Mouse (Mus musculus) liver, embryonic 14.5 days (tissue): Measurements from ENCODE around the gene Il12b. TPM values are rescaled to one million over a fixed set of nuclear protein-coding genes. Genes with fewer than 3 reads are reported as not detected.

ENCODE experiments used
- ATAC-seq: fragments of 200-750 bp; cut with Nextera tagmentation; 2 replicates; pipeline ENCODE4 v1.8.0; 2017; ENCODE audit warnings: moderate number of reproducible peaks, mild to moderate bottlenecking, moderate library complexity; ENCODE audit not compliant: insufficient read depth
- DNase-seq, 3 experiments: peaks; one replicate each; pipeline ENCODE4 v3.0.0-alpha.2; 2012 to 2013; ENCODE audit warnings: low read depth in 3 of 3, low spot score in 3 of 3
- H3K27ac ChIP-seq: fragments of 300-500 bp; sonication (generic); 2 replicates; pipeline ENCODE4 v1.5.1; 2014; ENCODE audit warnings: moderate library complexity, mild to moderate bottlenecking, control low read depth, inconsistent platforms
- H3K27me3 ChIP-seq: fragments of 300-500 bp; sonication (generic); 2 replicates; pipeline ENCODE4 v1.6.1; 2014; ENCODE audit warnings: mild to moderate bottlenecking, low read length, moderate library complexity; ENCODE audit not compliant: control insufficient read depth, insufficient read depth
- H3K36me3 ChIP-seq: fragments of 300-500 bp; sonication (generic); replicated peaks from 2 replicates; pipeline ENCODE4 v1.6.1; 2014; ENCODE audit warnings: low read depth; ENCODE audit not compliant: control insufficient read depth, insufficient read depth
- H3K4me1 ChIP-seq, 2 experiments: fragments of 200-500 bp in 1 of 2; fragments of 300-500 bp in 1 of 2; sonication (generic) in 1 of 2; replicated peaks; 2 replicates each; pipeline ENCODE4 v1.6.1; 2012 to 2014; ENCODE audit warnings: antibody characterized with exemption in 1 of 2, inconsistent platforms in 1 of 2, low read length in 1 of 2; ENCODE audit not compliant: control insufficient read depth in 2 of 2, insufficient read depth in 2 of 2
- H3K4me2 ChIP-seq: fragments of 300-500 bp; sonication (generic); 2 replicates; pipeline ENCODE4 v1.6.1; 2014; ENCODE audit warnings: low read depth, mild to moderate bottlenecking, control low read depth, moderate library complexity
- H3K4me3 ChIP-seq, 2 experiments: fragments of 200-500 bp in 1 of 2; fragments of 300-500 bp in 1 of 2; sonication (generic) in 1 of 2; 2 replicates each; pipeline ENCODE4 v1.5.1; 2012 to 2014; ENCODE audit warnings: low read depth in 2 of 2, low read length in 2 of 2, mild to moderate bottlenecking in 2 of 2, control low read depth in 1 of 2, inconsistent platforms in 1 of 2, moderate library complexity in 1 of 2; ENCODE audit not compliant: insufficient read depth in 1 of 2
- H3K9ac ChIP-seq: fragments of 300-500 bp; sonication (generic); replicated peaks from 2 replicates; pipeline ENCODE4 v1.6.1; 2014; ENCODE audit warnings: mild to moderate bottlenecking, control low read depth, moderate library complexity
- H3K9me3 ChIP-seq: fragments of 300-500 bp; sonication (generic); 2 replicates; pipeline ENCODE4 v1.6.1; 2016; ENCODE audit warnings: low read length, mixed read lengths; ENCODE audit not compliant: control insufficient read depth
- CTCF ChIP-seq: IDR thresholded peaks from 2 replicates; pipeline ENCODE4 v1.5.1; 2016; ENCODE audit warnings: antibody characterized with exemption, low read depth, control low read depth
- EP300 ChIP-seq: IDR thresholded peaks from 2 replicates; pipeline ENCODE4 v1.6.1; 2016; ENCODE audit warnings: antibody characterized with exemption, low read depth
- WGBS: fragments of 180-500 bp; shearing (Covaris S2); extraction: QIAGEN DNeasy Blood & Tissue Kit; methylation state at CpG from one replicate; pipeline ENCODE4 v1.1.7; 2014; ENCODE audit not compliant: insufficient replicate concordance; 5-methylcytosine and 5-hydroxymethylcytosine counted together
- polyA plus RNA-seq, 2 experiments: library from polyadenylated mRNA; depleted of rRNA in 1 of 2; stranded (reverse) in 1 of 2; unstranded in 1 of 2; fragments of >200 nt; fragmentation: Nextera tagmentation in 1 of 2; extraction: Ambion mirVana in 1 of 2; gene quantifications; 2 replicates each; pipeline versions ENCODE4 v1.2.1 to v1.2.3; 2012 to 2014

Gene Il12b
- polyA plus RNA-seq, 2 experiments = 0.01 TPM; not detected in 1

DNA sequence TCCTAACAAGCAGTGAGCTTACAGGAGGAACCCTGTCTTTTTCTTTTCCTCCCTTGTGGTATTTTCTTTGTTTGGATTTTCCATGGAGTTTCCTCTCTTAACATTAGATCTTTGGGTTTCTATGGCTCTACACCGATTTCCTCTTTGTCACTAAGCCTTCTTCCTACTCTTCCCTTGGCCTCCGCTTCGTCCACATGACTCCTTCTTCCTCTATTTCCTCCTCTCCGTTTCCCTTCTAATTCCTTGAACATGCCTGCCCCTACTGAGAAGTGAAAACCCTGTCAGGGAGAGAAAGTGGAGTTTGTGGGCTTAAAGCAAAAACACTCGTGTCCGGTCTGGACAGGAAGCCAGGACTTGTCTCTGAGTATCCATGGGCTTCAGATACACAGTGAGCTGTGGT, 27.0 kb upstream of the Il12b start:
- H3K9ac ChIP-seq = no peak overlapping the region
- ATAC-seq = no peak
- no peak overlapping the region for H3K27ac ChIP-seq
- H3K36me3 ChIP-seq = no peaks in the 10 kb centered on the region
- no peaks in the 10 kb centered on the region for H3K27me3 ChIP-seq
- H3K4me3 ChIP-seq = no peak overlapping the region
- H3K9me3 ChIP-seq = no peaks in the 10 kb centered on the region
- H3K4me1 ChIP-seq = no peaks in the 10 kb centered on the region
- TF ChIP-seq EP300 (no peak), CTCF (no peak)
- no peak overlapping the region for H3K4me2 ChIP-seq
- DNase-seq = no peak
- 27% methylated on average over 6 of the region's 6 CpGs for WGBS

DNA sequence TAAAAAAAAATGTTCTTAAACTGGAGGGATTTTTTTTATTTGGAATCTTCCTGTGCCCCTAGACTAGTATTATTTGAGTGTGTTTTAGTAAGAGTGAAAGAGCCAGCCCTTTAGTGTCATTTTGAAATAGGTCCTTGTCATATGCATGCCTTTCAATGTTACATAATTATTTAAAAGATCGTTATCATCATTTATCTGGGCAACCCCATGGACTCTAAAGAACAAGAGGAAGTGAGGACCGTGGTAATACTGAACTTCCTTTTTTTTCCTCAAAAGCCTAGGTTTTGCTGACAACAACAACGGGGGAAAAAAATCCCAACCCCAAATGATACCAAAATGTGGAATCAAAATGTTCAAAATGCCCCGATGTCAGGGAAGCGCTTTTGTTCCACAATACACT, 22.0 kb upstream of the Il12b start:
- Histone ChIP-seq H3K4me2 (no peak overlapping the region), H3K27ac (no peak overlapping the region), H3K9ac (no peak overlapping the region), H3K4me3 (no peak overlapping the region), H3K27me3 (no peaks in the 10 kb centered on the region), H3K4me1 (no peaks in the 10 kb centered on the region), H3K9me3 (no peaks in the 10 kb centered on the region), H3K36me3 (no peaks in the 10 kb centered on the region)
- no peak for DNase-seq
- 32% methylated on average over 5 of the region's 5 CpGs for WGBS
- ATAC-seq = no peak
- TF ChIP-seq EP300 (no peak), CTCF (no peak)

DNA sequence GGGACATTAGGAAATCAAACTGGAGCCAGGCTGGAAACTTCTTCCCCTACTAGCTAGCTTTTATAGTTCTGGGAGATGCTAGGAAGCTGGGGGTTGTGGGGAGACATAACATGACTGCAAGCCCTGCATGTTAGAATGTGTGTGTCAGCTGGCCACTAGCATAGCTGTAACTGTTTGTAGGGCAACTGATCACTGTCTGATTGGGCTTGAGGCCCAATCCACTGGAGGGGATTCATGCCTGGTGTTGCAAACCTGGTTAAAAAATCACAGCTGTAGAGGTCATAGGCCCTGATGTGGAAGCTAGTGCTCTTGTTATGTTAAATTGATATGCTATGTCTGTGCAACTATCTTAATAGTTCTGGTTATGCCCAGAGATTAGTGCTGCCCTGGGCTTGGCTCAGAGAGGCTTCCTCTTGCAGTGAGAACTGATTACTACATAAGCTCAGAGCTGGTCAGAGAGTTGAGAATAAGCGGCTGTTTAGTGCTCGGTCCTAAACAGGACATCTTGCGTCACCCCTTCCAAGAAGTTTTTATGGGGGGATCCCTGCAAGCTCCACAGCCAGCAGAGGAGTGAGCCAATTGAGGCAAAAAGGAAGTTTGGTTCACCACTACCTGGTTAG, 19.3 kb upstream of the Il12b start:
- DNase-seq = no peak
- WGBS = 69% methylated on average over 3 of the region's 3 CpGs
- Histone ChIP-seq H3K4me2 (no peak overlapping the region), H3K9ac (no peak overlapping the region), H3K9me3 (no peaks in the 10 kb centered on the region), H3K4me3 (no peak overlapping the region), H3K27ac (no peak overlapping the region), H3K36me3 (no peaks in the 10 kb centered on the region), H3K4me1 (no peaks in the 10 kb centered on the region), H3K27me3 (no peaks in the 10 kb centered on the region)
- no peak for ATAC-seq
- TF ChIP-seq EP300 (no peak), CTCF (no peak)

DNA sequence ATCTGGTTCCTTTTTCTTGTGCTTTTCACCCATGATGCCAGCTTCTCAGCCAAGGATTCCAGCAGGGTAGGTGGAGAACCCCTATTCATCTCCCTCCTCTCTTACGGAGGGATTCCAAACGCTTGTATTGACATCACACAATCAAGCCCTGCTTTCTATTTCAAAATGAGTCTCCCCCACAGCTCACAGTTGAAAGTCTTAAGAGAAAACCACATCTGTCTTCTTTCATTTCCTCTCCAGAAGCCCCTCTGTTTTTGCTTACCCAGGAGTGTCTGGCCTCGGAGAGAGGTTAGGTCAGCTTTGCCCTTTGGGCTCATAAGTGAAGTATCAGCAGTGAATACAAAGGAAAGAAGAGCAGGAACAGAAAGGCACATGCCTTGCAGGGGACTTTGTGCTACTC, 17.7 kb upstream of the Il12b start:
- TF ChIP-seq EP300 (no peak), CTCF (no peak)
- Histone ChIP-seq H3K36me3 (no peaks in the 10 kb centered on the region), H3K4me3 (no peak overlapping the region), H3K27me3 (no peaks in the 10 kb centered on the region), H3K4me1 (no peaks in the 10 kb centered on the region), H3K9ac (no peak overlapping the region), H3K9me3 (no peaks in the 10 kb centered on the region), H3K4me2 (no peak overlapping the region), H3K27ac (no peak overlapping the region)
- 40% methylated on average over 3 of the region's 3 CpGs for WGBS
- DNase-seq = no peak
- ATAC-seq = no peak

DNA sequence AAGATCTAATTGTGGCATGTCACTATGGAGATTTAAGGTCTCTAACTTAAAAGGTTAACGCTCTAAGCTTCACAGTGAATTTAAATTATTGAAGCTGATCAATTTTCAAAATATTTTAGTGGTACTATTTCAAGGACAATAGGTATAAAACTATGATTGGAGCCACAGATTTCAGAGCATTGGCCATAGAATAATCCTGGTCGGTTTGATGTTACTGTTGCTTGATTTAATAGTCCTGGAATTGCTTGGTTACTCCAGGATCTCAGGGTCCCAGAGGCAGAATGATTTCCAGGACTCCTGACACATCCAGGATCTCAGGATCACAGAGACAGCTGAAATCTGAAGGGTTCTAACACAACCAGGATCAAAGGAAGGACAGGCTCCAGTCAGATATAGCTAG, 12.8 kb upstream of the Il12b start:
- no peak for TF ChIP-seq EP300
- TF ChIP-seq CTCF = no peak
- no peaks in the 10 kb centered on the region for H3K9me3 ChIP-seq
- 56% methylated on average over 2 of the region's 2 CpGs for WGBS
- H3K4me2 ChIP-seq = no peak overlapping the region
- no peak for ATAC-seq
- no peak overlapping the region for H3K27ac ChIP-seq
- H3K4me1 ChIP-seq = no peaks in the 10 kb centered on the region
- no peak overlapping the region for H3K9ac ChIP-seq
- no peaks in the 10 kb centered on the region for H3K27me3 ChIP-seq
- no peaks in the 10 kb centered on the region for H3K36me3 ChIP-seq
- H3K4me3 ChIP-seq = no peak overlapping the region
- no peak for DNase-seq
